Mouse (Mus musculus) stomach, postnatal 0 days (tissue): ENCODE data around the gene Nqo2.

Experiments used
- CTCF ChIP-seq: IDR thresholded peaks from 2 replicates; pipeline ENCODE4 v1.5.1; 2016; ENCODE audit warnings: antibody characterized with exemption, low read depth, mild to moderate bottlenecking, moderate library complexity
- EP300 ChIP-seq: optimal IDR thresholded peaks from 2 replicates; pipeline ENCODE3; 2016; ENCODE audit warnings: antibody characterized with exemption

DNA sequence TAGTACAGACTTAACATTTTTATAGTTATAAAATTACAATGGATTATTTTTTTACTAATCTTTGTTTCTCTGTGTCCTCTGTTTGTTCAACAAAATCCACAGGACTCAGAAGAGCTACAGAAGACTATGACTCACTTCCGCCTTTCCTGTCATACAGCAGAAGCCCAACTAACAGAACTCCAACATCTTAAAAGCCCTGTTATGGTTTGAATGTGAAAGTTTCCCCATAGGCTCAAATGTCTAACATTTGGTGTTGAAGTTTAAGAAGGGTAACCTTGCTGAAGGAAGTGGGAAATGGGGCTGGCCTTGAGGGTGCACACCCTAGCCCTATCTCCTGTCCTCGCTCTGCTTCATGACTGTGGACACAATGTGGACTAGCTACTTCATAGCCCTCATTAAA, 4.7 kb upstream of the Nqo2 start:
- no peak for TF ChIP-seq CTCF
- no peak for TF ChIP-seq EP300
